Mouse (Mus musculus) macrophage (primary cell): ENCODE data around the gene Cela3b. TPM values are rescaled to one million over a fixed set of nuclear protein-coding genes. Genes with fewer than 3 reads are reported as not detected.

Experiments
- H3K27ac ChIP-seq: fragments of 350-480 bp; formaldehyde crosslinking; 2 replicates; pipeline ENCODE4 v1.9.0; 2021
- H3K36me3 ChIP-seq: fragments of 350-480 bp; formaldehyde crosslinking; 2 replicates; pipeline ENCODE4 v1.9.0; 2021; ENCODE audit errors: inconsistent target
- H3K4me3 ChIP-seq: fragments of 350-480 bp; formaldehyde crosslinking; 2 replicates; pipeline ENCODE4 v1.9.0; 2021; ENCODE audit errors: inconsistent target
- H3K79me2 ChIP-seq: fragments of 350-480 bp; formaldehyde crosslinking; 2 replicates; pipeline ENCODE4 v1.9.0; 2021; ENCODE audit errors: inconsistent target
- WGBS: methylation state at CpG from one replicate; pipeline ENCODE4 v1.1.7; 2026; ENCODE audit warnings: inconsistent platforms; ENCODE audit not compliant: missing documents; 5-methylcytosine and 5-hydroxymethylcytosine counted together
- polyA plus RNA-seq: library from polyadenylated mRNA; stranded (reverse); fragments of 250-400 nt; gene quantifications from 3 replicates; pipeline ENCODE4 v1.2.4, GENCODE M21; 2018; ENCODE audit warnings: inconsistent platforms

Gene Cela3b
- polyA plus RNA-seq, 1 experiment from 2014 or later: not detected

DNA sequence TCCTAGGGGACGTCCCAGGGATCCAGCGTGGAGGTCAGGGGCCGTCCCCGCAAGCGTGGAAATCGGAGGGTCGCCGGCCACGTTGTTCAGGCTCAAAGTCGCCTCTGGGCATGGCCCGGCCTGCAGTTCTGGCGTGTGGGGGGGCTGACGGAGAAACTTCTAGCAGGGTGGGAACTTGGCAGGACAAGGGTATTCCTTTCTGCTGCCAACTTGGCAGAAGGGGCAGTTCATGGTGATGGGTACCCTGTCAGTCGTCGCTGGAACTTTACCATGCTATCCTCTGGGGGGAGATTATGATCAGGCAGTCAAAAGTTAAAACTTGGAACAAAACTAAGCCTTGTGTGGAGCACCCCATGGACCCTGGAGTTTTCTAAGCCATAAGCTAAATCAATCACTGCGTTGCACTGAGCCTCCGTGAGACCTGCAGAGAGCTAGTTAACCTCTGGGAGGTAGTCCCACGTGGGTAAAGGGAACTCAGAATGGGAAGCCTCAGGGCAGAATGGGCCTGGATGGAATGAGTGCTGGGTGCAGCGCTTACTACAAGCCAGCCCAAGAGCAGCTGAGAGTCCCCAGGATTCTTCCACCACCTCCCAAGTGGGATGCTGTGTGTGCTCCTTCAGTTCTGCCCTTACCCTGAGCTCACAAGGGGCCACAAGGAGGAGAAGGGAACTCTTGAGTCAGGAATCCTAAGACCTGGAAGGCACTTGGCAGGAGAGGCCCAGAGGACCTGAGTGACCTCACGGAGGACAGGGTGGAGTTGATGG lies 38.9 kb upstream of the Cela3b start:
- Histone ChIP-seq H3K4me3 (no peak overlapping the region), H3K79me2 (no peaks in the 10 kb centered on the region), H3K36me3 (no peaks in the 10 kb centered on the region), H3K27ac (no peak overlapping the region)
- WGBS: 21% methylated on average over 20 of the region's 20 CpGs

DNA sequence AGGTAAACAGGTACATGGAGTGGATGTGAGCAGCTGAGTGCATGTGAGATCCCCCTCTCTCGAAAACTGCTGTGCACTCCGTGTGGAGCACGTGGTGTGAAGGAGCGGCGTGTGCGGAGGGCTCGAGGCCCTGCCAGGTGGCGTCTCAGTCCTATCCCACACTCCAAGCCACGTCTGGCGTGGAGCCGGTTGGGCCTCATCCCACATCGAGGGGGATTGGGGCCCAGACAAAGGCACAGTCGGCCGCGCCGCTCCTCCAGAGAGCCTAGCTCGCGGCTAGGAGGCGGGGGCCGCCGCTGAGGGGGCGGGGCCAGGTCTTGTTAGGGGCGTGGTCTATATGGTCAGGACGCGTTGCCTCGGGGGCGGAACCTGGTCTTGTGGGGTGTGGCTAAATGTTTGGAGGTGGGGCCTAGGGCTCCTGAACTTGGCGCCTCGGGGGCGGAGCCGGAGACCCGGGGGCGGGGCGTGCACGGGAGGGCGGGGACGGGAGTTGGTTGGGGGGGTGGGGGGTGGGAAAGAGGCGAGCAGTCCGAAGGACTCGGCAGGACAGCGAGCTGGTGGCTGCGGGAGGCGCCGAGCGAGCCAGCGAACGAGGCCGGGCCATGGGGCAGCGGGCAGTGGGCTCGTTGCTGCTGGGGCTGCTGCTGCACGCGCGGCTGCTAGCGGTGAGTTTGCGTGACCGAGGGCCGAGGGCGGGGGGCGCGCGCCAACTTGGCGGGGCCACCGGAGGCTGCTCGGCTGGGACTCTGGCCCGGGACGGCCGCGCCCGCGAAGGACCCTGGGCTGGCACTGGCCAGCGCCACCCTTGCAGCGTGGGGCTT lies 38.1 kb upstream of the Cela3b start, which contains the start of gene Hspg2:
Hspg2 (plus strand) TSS at position 510 of the 821 bp plus-strand sequence.
- Histone ChIP-seq H3K4me3 (no peak within 1 kb of the TSS), H3K79me2 (no peaks in the 10 kb centered on the region), H3K36me3 (no peaks in the 10 kb centered on the region), H3K27ac (no peak within 1 kb of the TSS)
- WGBS: 2% methylated on average over 53 of the region's 72 CpGs

DNA sequence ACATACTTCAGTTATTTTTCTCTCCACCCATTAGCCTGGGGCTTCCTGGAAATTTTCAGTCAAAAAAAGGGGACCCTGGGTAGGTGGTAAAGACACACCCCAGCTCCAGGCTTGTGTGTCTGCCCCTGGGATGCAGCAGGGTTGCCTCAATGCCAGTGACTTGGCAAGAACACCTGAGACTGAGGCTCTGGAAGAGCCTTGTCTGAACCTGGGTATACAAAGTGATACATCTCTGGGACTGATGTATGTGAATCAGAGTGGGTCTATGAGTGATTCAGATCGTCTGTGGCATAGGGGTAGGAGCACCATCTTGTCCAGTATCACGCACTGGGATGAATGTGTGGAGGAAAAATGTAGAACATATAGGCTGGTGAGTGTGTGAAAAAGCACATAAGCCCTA lies 37.2 kb upstream of the Cela3b start:
- H3K4me3 ChIP-seq: no peak overlapping the region

GRCm38 (mm10) chr4:137466991-137467390 lies 36.7 kb upstream of the Cela3b start:
- no peak overlapping the region for H3K4me3 ChIP-seq
- no peaks in the 10 kb centered on the region for H3K36me3 ChIP-seq
- no peak overlapping the region for H3K27ac ChIP-seq
- no peaks in the 10 kb centered on the region for H3K79me2 ChIP-seq
- WGBS: 94% methylated on average over 4 of the region's 4 CpGs

More for the DNA sequence above, 37.2 kb upstream of the Cela3b start:
- Histone ChIP-seq H3K36me3 (no peaks in the 10 kb centered on the region), H3K27ac (no peak overlapping the region), H3K79me2 (no peaks in the 10 kb centered on the region)
- WGBS: 91% methylated on average over 2 of the region's 2 CpGs

DNA sequence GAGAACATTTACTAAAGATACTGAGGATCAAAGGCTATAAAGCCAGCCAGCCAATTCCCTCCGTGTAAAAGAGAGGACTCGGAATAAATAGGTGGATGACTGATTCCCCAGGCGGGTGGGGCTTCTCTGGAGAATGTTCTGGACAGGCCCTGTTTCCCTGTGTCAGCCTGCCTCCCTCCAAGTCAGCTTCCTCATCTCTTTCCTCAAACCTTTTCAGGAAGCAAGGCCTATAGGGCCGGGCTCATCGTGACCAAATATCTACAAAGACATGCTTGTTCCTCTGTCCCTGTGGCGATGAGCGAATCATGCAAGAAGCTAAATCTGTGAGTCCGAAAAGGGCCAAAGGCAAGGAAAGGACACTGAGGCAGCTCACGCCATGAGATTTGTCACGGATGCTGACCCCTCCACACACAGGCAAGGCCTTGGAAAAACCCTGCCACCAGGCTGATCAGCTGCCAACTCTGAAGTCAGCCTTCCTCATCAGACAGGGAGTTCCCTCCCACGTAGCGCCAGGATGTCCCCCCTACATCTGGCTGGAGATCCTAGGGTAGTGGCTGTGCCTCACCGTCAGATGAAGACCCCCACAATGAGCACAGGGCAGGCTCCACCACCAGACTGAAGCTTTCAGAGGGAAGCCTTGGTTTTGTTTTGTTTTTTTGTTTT lies 34.9 kb upstream of the Cela3b start:
- Histone ChIP-seq H3K36me3 (no peaks in the 10 kb centered on the region), H3K79me2 (no peaks in the 10 kb centered on the region), H3K4me3 (no peak overlapping the region), H3K27ac (no peak overlapping the region)
- 79% methylated on average over 13 of the region's 13 CpGs for WGBS

GRCm38 (mm10) chr4:137461981-137462690 lies 31.8 kb upstream of the Cela3b start:
- Histone ChIP-seq H3K27ac (no peak overlapping the region), H3K36me3 (no peaks in the 10 kb centered on the region), H3K4me3 (no peak overlapping the region), H3K79me2 (no peaks in the 10 kb centered on the region)
- WGBS: 92% methylated on average over 16 of the region's 16 CpGs

DNA sequence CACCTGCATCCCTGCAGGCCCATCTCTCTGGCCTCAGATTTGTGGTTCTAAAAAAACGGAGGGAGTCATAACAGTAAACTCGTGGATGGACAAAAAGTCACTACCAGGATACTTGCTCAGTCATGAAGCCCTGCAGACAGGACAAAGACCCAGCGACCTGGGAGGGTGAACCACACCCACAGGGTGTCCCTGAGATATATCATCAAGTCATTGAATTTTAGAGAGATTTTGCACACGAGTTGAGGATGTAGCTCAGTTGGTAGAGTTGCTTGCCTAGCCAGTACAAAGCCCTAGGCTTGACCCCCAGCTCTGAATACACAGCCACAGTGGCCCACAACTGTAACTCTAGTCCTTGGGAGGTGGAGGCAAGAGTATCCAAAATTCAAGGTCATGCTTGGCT lies 30.9 kb upstream of the Cela3b start:
- 75% methylated on average over 4 of the region's 4 CpGs for WGBS
- no peaks in the 10 kb centered on the region for H3K36me3 ChIP-seq
- no peaks in the 10 kb centered on the region for H3K79me2 ChIP-seq
- no peak overlapping the region for H3K4me3 ChIP-seq
- H3K27ac ChIP-seq: no peak overlapping the region

DNA sequence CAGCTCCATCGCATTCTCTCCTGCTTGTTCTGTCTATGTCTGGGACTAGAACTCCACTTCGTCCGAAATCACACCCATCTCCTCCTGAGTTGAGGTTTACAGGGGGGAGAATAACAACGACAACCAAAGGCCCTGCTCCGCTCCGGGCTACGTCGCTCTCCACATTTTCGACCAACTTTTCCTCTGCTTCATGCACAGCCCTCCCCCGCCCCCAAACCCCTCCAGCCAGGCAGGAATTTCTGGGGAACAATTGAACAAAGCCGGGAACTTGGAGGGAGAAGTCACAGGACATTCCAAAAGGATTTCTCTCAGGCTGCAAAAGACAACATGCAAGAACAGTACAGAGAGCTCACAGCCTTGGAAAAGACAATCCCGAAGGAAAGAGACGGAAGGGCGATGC lies 30.3 kb upstream of the Cela3b start:
- Histone ChIP-seq H3K4me3 (no peak overlapping the region), H3K27ac (no peak overlapping the region), H3K79me2 (no peaks in the 10 kb centered on the region), H3K36me3 (no peaks in the 10 kb centered on the region)
- 84% methylated on average over 14 of the region's 14 CpGs for WGBS

DNA sequence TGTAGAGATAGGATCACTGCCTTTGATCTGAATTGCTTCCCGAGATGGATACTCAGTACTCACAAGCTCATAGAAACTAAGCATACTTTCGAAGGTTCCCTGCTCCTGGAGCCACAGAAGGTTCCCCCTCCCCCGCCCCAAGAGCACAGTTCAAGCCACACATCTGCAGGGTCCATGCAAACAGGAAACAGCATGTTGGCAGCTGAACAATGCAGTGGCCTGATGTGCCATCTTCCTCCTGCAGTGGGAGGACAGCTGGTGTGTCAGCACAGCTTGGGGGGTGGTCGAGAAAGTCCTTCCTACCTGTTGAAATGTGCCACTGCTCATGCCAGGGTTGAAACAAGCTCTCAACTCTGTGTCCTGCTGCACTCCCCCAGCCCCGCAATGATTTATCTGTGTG lies 28.5 kb upstream of the Cela3b start:
- Histone ChIP-seq H3K27ac (no peak overlapping the region), H3K79me2 (no peaks in the 10 kb centered on the region), H3K4me3 (no peak overlapping the region), H3K36me3 (no peaks in the 10 kb centered on the region)
- WGBS: 28% methylated on average over 5 of the region's 5 CpGs

GRCm38 (mm10) chr4:137458310-137458709 lies 28.0 kb upstream of the Cela3b start:
- H3K27ac ChIP-seq: no peak overlapping the region

DNA sequence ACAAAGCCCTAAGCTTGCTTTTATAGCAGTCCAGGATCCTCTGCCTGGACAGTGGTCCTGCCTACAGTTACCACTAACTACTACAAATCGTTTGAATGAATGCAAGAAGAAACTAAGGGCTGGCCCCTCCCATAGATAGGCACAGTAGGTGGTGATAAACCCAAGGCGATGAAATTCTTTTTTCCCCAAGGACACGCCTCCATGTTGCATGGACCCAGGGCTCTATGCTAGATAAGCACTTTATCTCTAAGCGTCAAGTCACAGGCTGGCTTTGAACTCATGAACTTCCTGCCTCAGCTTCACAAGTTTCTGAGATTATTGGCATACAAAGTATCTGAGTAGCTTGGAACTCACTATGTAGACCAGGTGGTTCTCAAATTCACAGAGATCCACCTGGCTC lies 27.0 kb upstream of the Cela3b start:
- Histone ChIP-seq H3K4me3 (no peak overlapping the region), H3K27ac (no peak overlapping the region), H3K79me2 (no peaks in the 10 kb centered on the region), H3K36me3 (no peaks in the 10 kb centered on the region)
- 78% methylated on average over 4 of the region's 4 CpGs for WGBS

More at GRCm38 (mm10) chr4:137458310-137458709, 28.0 kb upstream of the Cela3b start:
- H3K79me2 ChIP-seq: no peaks in the 10 kb centered on the region
- WGBS: 59% methylated on average over 8 of the region's 9 CpGs
- no peak overlapping the region for H3K4me3 ChIP-seq
- no peaks in the 10 kb centered on the region for H3K36me3 ChIP-seq

GRCm38 (mm10) chr4:137456581-137456980 lies 26.2 kb upstream of the Cela3b start:
- H3K36me3 ChIP-seq: no peaks in the 10 kb centered on the region
- no peak overlapping the region for H3K4me3 ChIP-seq

GRCm38 (mm10) chr4:137454582-137454981 lies 24.2 kb upstream of the Cela3b start:
- 87% methylated on average over 14 of the region's 14 CpGs for WGBS
- no peak overlapping the region for H3K27ac ChIP-seq
- no peaks in the 10 kb centered on the region for H3K36me3 ChIP-seq
- H3K4me3 ChIP-seq: no peak overlapping the region
- no peaks in the 10 kb centered on the region for H3K79me2 ChIP-seq

More at GRCm38 (mm10) chr4:137456581-137456980, 26.2 kb upstream of the Cela3b start:
- no peaks in the 10 kb centered on the region for H3K79me2 ChIP-seq
- H3K27ac ChIP-seq: no peak overlapping the region
- 91% methylated on average over 12 of the region's 12 CpGs for WGBS

GRCm38 (mm10) chr4:137453234-137453767 lies 23.0 kb upstream of the Cela3b start, which contains the start of gene 1700013G24Rik:
Gene 1700013G24Rik, plus strand, starts transcription at chr4:137453284.
- Histone ChIP-seq H3K79me2 (no peaks in the 10 kb centered on the region), H3K36me3 (no peaks in the 10 kb centered on the region), H3K27ac (no peak within 1 kb of the TSS), H3K4me3 (no peak within 1 kb of the TSS)
- 94% methylated on average over 8 of the region's 8 CpGs for WGBS
